Mouse (Mus musculus): ENCODE measurements around the gene Ccdc158.

Gene Ccdc158

GRCm38 (mm10) chr5:92684715-92685460 lies 9.8 kb upstream of the Ccdc158 start:
- DNase-seq: no peak

- DNase-seq: no peak
Observed at GRCm38 (mm10) chr5:92683871-92684475, 8.9 kb upstream of the Ccdc158 start.

GRCm38 (mm10) chr5:92683351-92683807 lies 8.3 kb upstream of the Ccdc158 start, which contains the start of gene Shroom3:
TSS of gene Shroom3 (plus strand) at chr5:92683435.
- peak; percentile 15 to 19 for DNase-seq

GRCm38 (mm10) chr5:92682621-92683348 lies 7.7 kb upstream of the Ccdc158 start:
- peak; percentile 14 to 19 for DNase-seq

- DNase-seq: no peak
Observed at GRCm38 (mm10) chr5:92681861-92682260, 6.8 kb upstream of the Ccdc158 start.

- DNase-seq: peak in 1 of 2 experiments; percentile 23
Observed at GRCm38 (mm10) chr5:92679441-92679840, 4.4 kb upstream of the Ccdc158 start.

GRCm38 (mm10) chr5:92675574-92675920 lies 476 bp upstream of the Ccdc158 start:
- no peak for DNase-seq

GRCm38 (mm10) chr5:92666860-92667259 lies 8.2 kb downstream of the Ccdc158 start:
- no peak for DNase-seq

GRCm38 (mm10) chr5:92664321-92664720 lies 10.8 kb downstream of the Ccdc158 start:
- DNase-seq: no peak

- DNase-seq: peak; percentile 61 to 79
Observed at GRCm38 (mm10) chr5:92656256-92656655, 18.8 kb downstream of the Ccdc158 start.

- no peak for DNase-seq
Observed at GRCm38 (mm10) chr5:92640861-92641260, 34.2 kb downstream of the Ccdc158 start.

- no peak for DNase-seq
Observed at GRCm38 (mm10) chr5:92635891-92636290, 39.2 kb downstream of the Ccdc158 start.

GRCm38 (mm10) chr5:92634916-92635315 lies 40.2 kb downstream of the Ccdc158 start:
- no peak for DNase-seq

- no peak for DNase-seq
Observed at GRCm38 (mm10) chr5:92633526-92633925, 41.5 kb downstream of the Ccdc158 start.

- DNase-seq: no peak
Observed at GRCm38 (mm10) chr5:92627896-92628295, 47.2 kb downstream of the Ccdc158 start.

GRCm38 (mm10) chr5:92621883-92622282 lies 53.2 kb downstream of the Ccdc158 start:
- DNase-seq: no peak

GRCm38 (mm10) chr5:92612756-92613155 lies 62.3 kb downstream of the Ccdc158 start:
- no peak for DNase-seq

- no peak for DNase-seq
Observed at GRCm38 (mm10) chr5:92607492-92608229, 67.4 kb downstream of the Ccdc158 start.

- peak in 1 of 2 experiments; percentile 12 for DNase-seq
Observed at GRCm38 (mm10) chr5:92604452-92605247, 70.4 kb downstream of the Ccdc158 start.

GRCm38 (mm10) chr5:92602691-92603690 lies 72.1 kb downstream of the Ccdc158 start, which contains the start of gene Stbd1:
TSS of gene Stbd1 (plus strand) at chr5:92603041.
- peak; percentile 31 to 62 for DNase-seq

- peak in 1 of 2 experiments; percentile 27 for DNase-seq
Observed at GRCm38 (mm10) chr5:92599030-92599429, 76.0 kb downstream of the Ccdc158 start.
